Mouse (Mus musculus) midbrain, embryonic 12.5 days (tissue): ENCODE results near the gene Fbxl3. TPM values are rescaled to one million over a fixed set of nuclear protein-coding genes. Genes with fewer than 3 reads are reported as not detected.

Experiments
- ATAC-seq: fragments of 200-750 bp; cut with Nextera tagmentation; 2 replicates; pipeline ENCODE4 v1.8.0; 2017; ENCODE audit warnings: low read depth, moderate TSS enrichment, moderate library complexity; ENCODE audit not compliant: low FRiP score
- H3K27ac ChIP-seq: fragments of 300-500 bp; sonication (generic); replicated peaks from 2 replicates; pipeline ENCODE4 v1.5.1; 2016; ENCODE audit warnings: mild to moderate bottlenecking
- H3K27me3 ChIP-seq: fragments of 300-500 bp; sonication (generic); 2 replicates; pipeline ENCODE4 v1.6.1; 2016; ENCODE audit warnings: mild to moderate bottlenecking
- H3K36me3 ChIP-seq: fragments of 300-500 bp; sonication (generic); 2 replicates; pipeline ENCODE4 v1.6.1; 2016
- H3K4me1 ChIP-seq: fragments of 300-500 bp; sonication (generic); 2 replicates; pipeline ENCODE4 v1.6.1; 2016
- H3K4me2 ChIP-seq: fragments of 300-500 bp; sonication (generic); replicated peaks from 2 replicates; pipeline ENCODE4 v1.6.1; 2016; ENCODE audit warnings: mild to moderate bottlenecking, moderate library complexity
- H3K4me3 ChIP-seq: fragments of 300-500 bp; sonication (generic); 2 replicates; pipeline ENCODE4 v1.5.1; 2016; ENCODE audit warnings: mild to moderate bottlenecking
- H3K9ac ChIP-seq: fragments of 300-500 bp; sonication (generic); replicated peaks from 2 replicates; pipeline ENCODE4 v1.6.1; 2016; ENCODE audit warnings: mild to moderate bottlenecking, moderate library complexity
- H3K9me3 ChIP-seq: fragments of 300-500 bp; sonication (generic); 2 replicates; pipeline ENCODE4 v1.6.1; 2016; ENCODE audit warnings: mild to moderate bottlenecking
- WGBS: fragments of 180-500 bp; shearing (Covaris S2); methylation state at CpG from one replicate; pipeline ENCODE4 v1.1.7; 2016; 5-methylcytosine and 5-hydroxymethylcytosine counted together
- polyA plus RNA-seq: library from polyadenylated mRNA; unstranded; fragments of >200 nt; fragmentation: Nextera tagmentation; extraction: Ambion mirVana; gene quantifications from 2 replicates; pipeline ENCODE4 v1.2.1, GENCODE M21; 2016

Gene Fbxl3
- polyA plus RNA-seq, 1 experiment from 2014 or later = 26.3 TPM

GRCm38 (mm10) chr14:103079209-103079977 lies 20.0 kb downstream of the Fbxl3 start:
- ATAC-seq = no peak; the same call in 1 of the 2 replicates
- H3K4me3 ChIP-seq = no peak overlapping the region
- H3K4me1 ChIP-seq = no peaks in the 10 kb centered on the region
- peaks cover 42% of the 10 kb centered on the region for H3K36me3 ChIP-seq
- no peaks in the 10 kb centered on the region for H3K27me3 ChIP-seq
- no peak overlapping the region for H3K27ac ChIP-seq
- H3K9me3 ChIP-seq = no peaks in the 10 kb centered on the region
- H3K9ac ChIP-seq = no peak overlapping the region
- 91% methylated on average over 9 of the region's 9 CpGs for WGBS
- H3K4me2 ChIP-seq = no peak overlapping the region

GRCm38 (mm10) chr14:103078006-103078912 lies 21.1 kb downstream of the Fbxl3 start:
- Histone ChIP-seq H3K4me2 (no peak overlapping the region), H3K27me3 (no peaks in the 10 kb centered on the region), H3K4me1 (no peaks in the 10 kb centered on the region), H3K9ac (no peak overlapping the region), H3K27ac (no peak overlapping the region), H3K36me3 (peaks cover 38% of the 10 kb centered on the region), H3K9me3 (no peaks in the 10 kb centered on the region), H3K4me3 (no peak overlapping the region)
- no peak for ATAC-seq
- WGBS = 91% methylated on average over 16 of the region's 16 CpGs

GRCm38 (mm10) chr14:103077272-103078005 lies 21.9 kb downstream of the Fbxl3 start:
- Histone ChIP-seq H3K27ac (no peak overlapping the region), H3K9me3 (no peaks in the 10 kb centered on the region), H3K9ac (no peak overlapping the region), H3K4me2 (no peak overlapping the region), H3K27me3 (no peaks in the 10 kb centered on the region), H3K4me1 (no peaks in the 10 kb centered on the region), H3K36me3 (peaks cover 31% of the 10 kb centered on the region; the same call in 1 of the 2 replicates), H3K4me3 (no peak overlapping the region)
- 93% methylated on average over 9 of the region's 9 CpGs for WGBS
- ATAC-seq = no peak

GRCm38 (mm10) chr14:103075166-103075565 lies 24.2 kb downstream of the Fbxl3 start:
- Histone ChIP-seq H3K27me3 (no peaks in the 10 kb centered on the region), H3K27ac (no peak overlapping the region), H3K4me2 (no peak overlapping the region), H3K36me3 (peaks cover 28% of the 10 kb centered on the region; the same call in 1 of the 2 replicates), H3K4me3 (no peak overlapping the region), H3K9me3 (no peaks in the 10 kb centered on the region), H3K9ac (no peak overlapping the region), H3K4me1 (peaks cover 6% of the 10 kb centered on the region; the same call in 1 of the 2 replicates)
- no peak for ATAC-seq
- 61% methylated on average over 7 of the region's 7 CpGs for WGBS

GRCm38 (mm10) chr14:103073825-103074224 lies 25.5 kb downstream of the Fbxl3 start:
- Histone ChIP-seq H3K4me2 (no peak overlapping the region), H3K9me3 (no peaks in the 10 kb centered on the region), H3K27me3 (no peaks in the 10 kb centered on the region), H3K4me3 (no peak overlapping the region), H3K9ac (no peak overlapping the region), H3K36me3 (peaks cover 17% of the 10 kb centered on the region; the same call in 1 of the 2 replicates), H3K4me1 (peaks cover 6% of the 10 kb centered on the region; the same call in 1 of the 2 replicates), H3K27ac (no peak overlapping the region)
- 83% methylated on average over 8 of the region's 8 CpGs for WGBS
- no peak for ATAC-seq

GRCm38 (mm10) chr14:103072731-103073130 lies 26.6 kb downstream of the Fbxl3 start:
- Histone ChIP-seq H3K4me3 (no peak overlapping the region), H3K9ac (no peak overlapping the region), H3K4me2 (no peak overlapping the region), H3K27ac (no peak overlapping the region), H3K27me3 (no peaks in the 10 kb centered on the region), H3K36me3 (peaks cover 12% of the 10 kb centered on the region; the same call in 1 of the 2 replicates), H3K9me3 (no peaks in the 10 kb centered on the region), H3K4me1 (peaks cover 6% of the 10 kb centered on the region; the same call in 1 of the 2 replicates)
- 92% methylated on average over 4 of the region's 4 CpGs for WGBS
- ATAC-seq = no peak

- Histone ChIP-seq H3K27me3 (no peaks in the 10 kb centered on the region), H3K4me2 (no peak overlapping the region), H3K4me3 (no peak overlapping the region), H3K36me3 (peaks cover 9% of the 10 kb centered on the region; the same call in 1 of the 2 replicates), H3K9me3 (no peaks in the 10 kb centered on the region), H3K9ac (no peak overlapping the region), H3K4me1 (peaks cover 6% of the 10 kb centered on the region; the same call in 1 of the 2 replicates), H3K27ac (no peak overlapping the region)
- 92% methylated on average over 12 of the region's 12 CpGs for WGBS
- no peak for ATAC-seq
Observed at GRCm38 (mm10) chr14:103071471-103071870, 27.9 kb downstream of the Fbxl3 start.

GRCm38 (mm10) chr14:103070790-103071189 lies 28.6 kb downstream of the Fbxl3 start:
- Histone ChIP-seq H3K4me3 (peak overlapping the region; percentile 65), H3K27me3 (no peaks in the 10 kb centered on the region), H3K9me3 (no peaks in the 10 kb centered on the region), H3K9ac (peak overlapping the region; percentile 73), H3K27ac (peak overlapping the region; percentile 74; the same call in 1 of the 2 replicates), H3K36me3 (peaks cover 9% of the 10 kb centered on the region; the same call in 1 of the 2 replicates), H3K4me1 (peaks cover 6% of the 10 kb centered on the region; the same call in 1 of the 2 replicates), H3K4me2 (peak overlapping the region; percentile 76)
- WGBS = 6% methylated on average over 10 of the region's 10 CpGs
- ATAC-seq = no peak

- Histone ChIP-seq H3K4me1 (peaks cover 9% of the 10 kb centered on the region; the same call in 1 of the 2 replicates), H3K36me3 (peaks cover 5% of the 10 kb centered on the region; the same call in 1 of the 2 replicates), H3K9me3 (no peaks in the 10 kb centered on the region), H3K27ac (peak within 1 kb of the TSS; percentile 74), H3K27me3 (no peaks in the 10 kb centered on the region), H3K4me2 (peak within 1 kb of the TSS; percentile 76), H3K4me3 (peak within 1 kb of the TSS; percentile 65), H3K9ac (peak within 1 kb of the TSS; percentile 73)
- ATAC-seq = peak; percentile 98
- under 1% methylated on average over 61 of the region's 65 CpGs for WGBS
Observed at GRCm38 (mm10) chr14:103069864-103070611, 29.3 kb downstream of the Fbxl3 start, which contains the start of gene Cln5. Gene Cln5, plus strand, starts transcription at chr14:103070216.

GRCm38 (mm10) chr14:103069465-103069863 lies 29.9 kb downstream of the Fbxl3 start:
- peak overlapping the region; percentile 65 for H3K4me3 ChIP-seq
- H3K27ac ChIP-seq = peak overlapping the region; percentile 74
- no peaks in the 10 kb centered on the region; the same call in 1 of the 2 replicates for H3K36me3 ChIP-seq
- H3K9ac ChIP-seq = peak overlapping the region; percentile 73
- 9% methylated on average over 12 of the region's 12 CpGs for WGBS
- no peaks in the 10 kb centered on the region for H3K9me3 ChIP-seq
- ATAC-seq = peak; percentile 71
- H3K4me1 ChIP-seq = peaks cover 9% of the 10 kb centered on the region; the same call in 1 of the 2 replicates
- H3K27me3 ChIP-seq = no peaks in the 10 kb centered on the region
- H3K4me2 ChIP-seq = peak overlapping the region; percentile 76
